Mouse (Mus musculus) MEL (cell line): Measurements from ENCODE around the gene Tnpo1. TPM values are rescaled to one million over a fixed set of nuclear protein-coding genes. Genes with fewer than 3 reads are reported as not detected.
"Not testable (repeated sequence)": the region's sequence is repeated elsewhere in the genome, so short reads cannot be mapped to it uniquely, and the experiment has no call there.

Experiments
- DNase-seq: peaks from one replicate; pipeline ENCODE4 v3.0.0; 2011; ENCODE audit warnings: low read depth, low spot score
- H3K27ac ChIP-seq: 2 replicates; pipeline ENCODE4 v1.5.1; 2012; ENCODE audit warnings: low read depth, mild to moderate bottlenecking, control low read depth, low read length, moderate library complexity; ENCODE audit not compliant: control insufficient read depth
- H3K27me3 ChIP-seq, 2 experiments: fragments of 150-350 bp in 1 of 2; sonication (generic) in 1 of 2; 2 replicates each; pipeline ENCODE4 v1.6.1; 2012; ENCODE audit warnings: low read length in 2 of 2, mild to moderate bottlenecking in 2 of 2, improper control_type of control experiment in 1 of 2, moderate library complexity in 1 of 2; ENCODE audit not compliant: insufficient read depth in 2 of 2, control insufficient read depth in 1 of 2
- H3K36me3 ChIP-seq, 2 experiments: 2 replicates each; pipeline ENCODE4 v1.6.1; 2012 to 2014; ENCODE audit warnings: low read length in 2 of 2, improper control_type of control experiment in 1 of 2, inconsistent platforms in 1 of 2, mild to moderate bottlenecking in 1 of 2; ENCODE audit not compliant: insufficient read depth in 2 of 2, control insufficient read depth in 1 of 2
- H3K4me1 ChIP-seq, 2 experiments: fragments of 150-350 bp in 1 of 2; sonication (generic) in 1 of 2; 2 replicates each; pipeline ENCODE4 v1.6.1; 2012; ENCODE audit warnings: low read length in 2 of 2, improper control_type of control experiment in 1 of 2, mild to moderate bottlenecking in 1 of 2; ENCODE audit not compliant: insufficient read depth in 2 of 2, control insufficient read depth in 1 of 2
- H3K4me3 ChIP-seq, 2 experiments: fragments of 150-350 bp in 1 of 2; sonication (generic) in 1 of 2; 2 replicates each; pipeline ENCODE4 v1.5.1; 2012; ENCODE audit warnings: low read depth in 2 of 2, low read length in 2 of 2, mild to moderate bottlenecking in 2 of 2, moderate library complexity in 2 of 2, control low read depth in 1 of 2, improper control_type of control experiment in 1 of 2; ENCODE audit not compliant: control insufficient read depth in 1 of 2, insufficient read depth in 1 of 2
- H3K79me2 ChIP-seq: 2 replicates; pipeline ENCODE4 v1.6.1; 2012; ENCODE audit warnings: mild to moderate bottlenecking, low read length, moderate library complexity; ENCODE audit not compliant: control insufficient read depth, poor library complexity, insufficient read depth
- H3K9ac ChIP-seq: 2 replicates; pipeline ENCODE4 v1.6.1; 2012; ENCODE audit warnings: low read depth, mild to moderate bottlenecking, control low read depth, low read length, moderate library complexity; ENCODE audit not compliant: control insufficient read depth, poor library complexity, severe bottlenecking
- H3K9me3 ChIP-seq: fragments of 150-350 bp; sonication (generic); replicated peaks from 2 replicates; pipeline ENCODE4 v1.6.1; 2012; ENCODE audit warnings: mild to moderate bottlenecking, low read length, improper control_type of control experiment, moderate library complexity; ENCODE audit not compliant: insufficient read depth
- CTCF ChIP-seq, 3 experiments: IDR thresholded peaks in 2 of 3; conservative IDR thresholded peaks in 1 of 3; 2 replicates each; pipeline ENCODE4 v1.5.1; 2011 to 2012; ENCODE audit warnings: low read length in 3 of 3, low read depth in 2 of 3, mild to moderate bottlenecking in 2 of 3, improper control_type of control experiment in 1 of 3, inconsistent platforms in 1 of 3, mixed read lengths in 1 of 3, moderate library complexity in 1 of 3; ENCODE audit not compliant: control insufficient read depth in 1 of 3, insufficient read depth in 1 of 3, poor library complexity in 1 of 3, severe bottlenecking in 1 of 3
- E2F4 ChIP-seq: IDR thresholded peaks from 2 replicates; pipeline ENCODE4 v1.6.1; 2011; ENCODE audit warnings: low read depth, low read length, improper control_type of control experiment, borderline replicate concordance
- ELF1 ChIP-seq: IDR thresholded peaks from 2 replicates; pipeline ENCODE4 v1.6.1; 2014; ENCODE audit warnings: low read depth, mild to moderate bottlenecking, inconsistent platforms, low read length, improper control_type of control experiment, moderate library complexity
- ETS1 ChIP-seq: IDR thresholded peaks from 2 replicates; pipeline ENCODE4 v1.6.1; 2012; ENCODE audit warnings: low read depth, mild to moderate bottlenecking, inconsistent platforms, low read length, improper control_type of control experiment, moderate library complexity
- GABPA ChIP-seq: IDR thresholded peaks from 2 replicates; pipeline ENCODE4 v1.6.1; 2012; ENCODE audit warnings: low read depth, mild to moderate bottlenecking, inconsistent platforms, low read length, improper control_type of control experiment, moderate library complexity
- GATA1 ChIP-seq: IDR thresholded peaks from 2 replicates; pipeline ENCODE4 v1.6.1; 2011; ENCODE audit warnings: low read depth, low read length, improper control_type of control experiment
- HCFC1 ChIP-seq: IDR thresholded peaks from 2 replicates; pipeline ENCODE4 v1.6.1; 2012; ENCODE audit warnings: low read depth, mild to moderate bottlenecking, inconsistent platforms, low read length, improper control_type of control experiment, moderate library complexity
- JUND ChIP-seq: IDR thresholded peaks from 2 replicates; pipeline ENCODE4 v1.6.1; 2011; ENCODE audit warnings: low read depth, mild to moderate bottlenecking, improper control_type of control experiment, low read length
- KAT2A ChIP-seq: conservative IDR thresholded peaks from 2 replicates; pipeline ENCODE4 v1.6.1; 2012; ENCODE audit warnings: low read depth, low read length, improper control_type of control experiment, inconsistent platforms
- MAX ChIP-seq: IDR thresholded peaks from 2 replicates; pipeline ENCODE4 v1.6.1; 2011; ENCODE audit warnings: low read length, improper control_type of control experiment
- MAZ ChIP-seq: IDR thresholded peaks from 2 replicates; pipeline ENCODE4 v1.6.1; 2012; ENCODE audit warnings: low read depth, mild to moderate bottlenecking, inconsistent platforms, low read length, improper control_type of control experiment
- MEF2A ChIP-seq: IDR thresholded peaks from 2 replicates; pipeline ENCODE4 v1.6.1; 2014; ENCODE audit warnings: low read depth, mild to moderate bottlenecking, inconsistent platforms, low read length, improper control_type of control experiment; ENCODE audit not compliant: poor library complexity, insufficient replicate concordance, severe bottlenecking; ENCODE audit errors: extremely low read depth
- MXI1 ChIP-seq: IDR thresholded peaks from 2 replicates; pipeline ENCODE4 v1.6.1; 2011; ENCODE audit warnings: mild to moderate bottlenecking, low read depth, low read length, improper control_type of control experiment
- MYB ChIP-seq: IDR thresholded peaks from 2 replicates; pipeline ENCODE4 v1.6.1; 2011; ENCODE audit warnings: mild to moderate bottlenecking, low read depth, low read length, improper control_type of control experiment
- MYC ChIP-seq: IDR thresholded peaks from 2 replicates; pipeline ENCODE4 v1.6.1; 2011; ENCODE audit warnings: low read depth, mild to moderate bottlenecking, low read length, improper control_type of control experiment, moderate library complexity
- NELFE ChIP-seq: IDR thresholded peaks from 2 replicates; pipeline ENCODE4 v1.6.1; 2011; ENCODE audit warnings: low read depth, low read length, improper control_type of control experiment
- NRF1 ChIP-seq: IDR thresholded peaks from 2 replicates; pipeline ENCODE4 v1.6.1; 2014; ENCODE audit warnings: low read depth, mild to moderate bottlenecking, inconsistent platforms, low read length, improper control_type of control experiment, moderate library complexity; ENCODE audit not compliant: poor library complexity, insufficient read depth, severe bottlenecking
- POLR2A ChIP-seq, 2 experiments: IDR thresholded peaks; 2 replicates each; pipeline ENCODE4 v1.6.1; 2011 to 2012; ENCODE audit warnings: low read length in 2 of 2, mild to moderate bottlenecking in 2 of 2, control low read depth in 1 of 2, improper control_type of control experiment in 1 of 2, low read depth in 1 of 2, moderate library complexity in 1 of 2; ENCODE audit not compliant: control insufficient read depth in 1 of 2, insufficient read depth in 1 of 2, poor library complexity in 1 of 2
- POLR2AphosphoS2 ChIP-seq: IDR thresholded peaks from 2 replicates; pipeline ENCODE4 v1.6.1; 2011; ENCODE audit warnings: low read length, improper control_type of control experiment
- POLR2AphosphoS5 ChIP-seq: IDR thresholded peaks from 2 replicates; pipeline ENCODE4 v1.6.1; 2012; ENCODE audit warnings: low read depth, borderline replicate concordance, mild to moderate bottlenecking, inconsistent platforms, low read length, moderate library complexity, mixed read lengths
- RAD21 ChIP-seq: IDR thresholded peaks from 2 replicates; pipeline ENCODE4 v1.6.1; 2011; ENCODE audit warnings: mild to moderate bottlenecking, low read depth, low read length, improper control_type of control experiment
- RCOR1 ChIP-seq: IDR thresholded peaks from 2 replicates; pipeline ENCODE4 v1.6.1; 2012; ENCODE audit warnings: low read depth, mild to moderate bottlenecking, inconsistent platforms, low read length, improper control_type of control experiment
- SIN3A ChIP-seq: IDR thresholded peaks from 2 replicates; pipeline ENCODE4 v1.6.1; 2012; ENCODE audit warnings: low read length, improper control_type of control experiment, inconsistent platforms
- TBP ChIP-seq: IDR thresholded peaks from 2 replicates; pipeline ENCODE4 v1.8.0; 2011; ENCODE audit warnings: low read depth, low read length, improper control_type of control experiment
- UBTF ChIP-seq: IDR thresholded peaks from 2 replicates; pipeline ENCODE4 v1.6.1; 2012; ENCODE audit warnings: low read depth, mild to moderate bottlenecking, inconsistent platforms, low read length, improper control_type of control experiment, moderate library complexity, borderline replicate concordance; ENCODE audit not compliant: insufficient read depth
- USF2 ChIP-seq, 2 experiments: IDR thresholded peaks; 2 replicates each; pipeline ENCODE4 v1.6.1; 2011 to 2012; ENCODE audit warnings: improper control_type of control experiment in 2 of 2, low read length in 2 of 2, borderline replicate concordance in 1 of 2, inconsistent platforms in 1 of 2, low read depth in 1 of 2, mild to moderate bottlenecking in 1 of 2; ENCODE audit not compliant: insufficient read depth in 1 of 2
- ZKSCAN1 ChIP-seq: IDR thresholded peaks from 2 replicates; pipeline ENCODE4 v1.6.1; 2012; ENCODE audit warnings: low read depth, mild to moderate bottlenecking, inconsistent platforms, low read length, improper control_type of control experiment, moderate library complexity
- ZNF384 ChIP-seq: IDR thresholded peaks from 2 replicates; pipeline ENCODE4 v1.6.1; 2012; ENCODE audit warnings: low read depth, mild to moderate bottlenecking, inconsistent platforms, low read length, improper control_type of control experiment
- polyA plus RNA-seq, 2 experiments: library from polyadenylated mRNA; stranded (reverse) in 1 of 2; unstranded in 1 of 2; fragments of >175 nt in 1 of 2; fragments of >200 nt in 1 of 2; gene quantifications; 2 replicates each; pipeline versions ENCODE4 v1.2.1 to v1.2.4; 2012; ENCODE audit warnings: low replicate concordance in 2 of 2, low read depth in 1 of 2; ENCODE audit not compliant: insufficient read length in 2 of 2, insufficient read depth in 1 of 2, missing spikeins in 1 of 2
- total RNA-seq: library from RNA; depleted of rRNA; stranded (reverse); fragments of 300-350 nt; gene quantifications from 2 replicates; pipeline ENCODE4 v1.2.3, GENCODE M21; 2012

Tnpo1 gene
- total and polyA plus RNA-seq, 3 experiments, result 48.0 to 123 (median 89.6) TPM

DNA sequence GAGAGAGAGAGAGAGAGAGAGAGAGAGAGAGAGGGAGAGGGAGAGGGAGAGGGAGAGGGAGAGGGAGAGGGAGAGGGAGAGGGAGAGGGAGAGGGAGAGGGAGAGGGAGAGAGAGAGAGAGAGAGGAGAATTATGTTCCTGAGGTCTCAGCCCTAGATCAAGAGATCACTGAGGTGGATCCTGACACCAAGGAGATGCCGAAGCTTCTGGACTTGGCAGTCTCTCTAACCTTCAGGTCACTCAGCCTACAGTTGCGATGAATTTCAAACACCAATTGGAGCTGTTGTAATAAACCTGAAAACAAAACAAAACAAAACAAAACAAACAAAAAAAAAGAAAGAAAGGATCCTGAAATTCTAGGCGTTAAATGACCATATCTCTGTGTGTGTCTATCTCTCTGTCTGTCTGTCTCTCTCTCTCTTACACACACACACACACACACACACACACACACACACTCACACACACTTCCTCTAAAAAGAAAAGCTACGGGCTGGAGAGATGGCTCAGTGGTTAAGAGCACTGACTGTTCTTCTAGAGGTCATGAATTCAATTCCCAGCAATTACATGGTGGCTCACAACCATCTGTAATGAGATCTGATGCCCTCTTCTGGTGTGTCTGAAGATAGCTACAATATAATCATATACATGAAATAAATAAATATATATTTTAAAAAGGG, 109.1 kb downstream of the Tnpo1 start:
- peak; percentile 73 for DNase-seq
- Histone ChIP-seq H3K36me3 (peaks cover 0 to 13% of the 10 kb centered on the region in 2 experiments; a peak in 2 of 4 replicates), H3K79me2 (peaks cover 16% of the 10 kb centered on the region), H3K27ac (peak overlapping the region; percentile 57), H3K9ac (peak overlapping the region; percentile 91), H3K4me3 (peak overlapping the region; percentile 56 to 88)
- not testable (repeated sequence) for H3K27me3 ChIP-seq, H3K9me3 ChIP-seq, H3K4me1 ChIP-seq
- TF ChIP-seq ETS1, result 0 out of 2 replicates have a peak, but pooled peaks have one; percentile 22
- TF ChIP-seq CTCF (IDR thresholded peaks at IDR 0.05 in 2 of 3, conservative IDR thresholded peaks at IDR 0.05 in 1 of 3; ENCODE audit: control insufficient read depth in 1 of 3, insufficient read depth in 1 of 3, low read depth in 2 of 3, low read length in 3 of 3, poor library complexity in 1 of 3, severe bottlenecking in 1 of 3), result peak in 1 of 3 experiments; percentile 6; a peak in 1 of 6 replicates
- TF ChIP-seq SIN3A, result peak; percentile 25; the same call in 1 of the 2 replicates
- TF ChIP-seq TBP, result 0 out of 2 replicates have a peak, but pooled peaks have one; percentile 44

- peak overlapping the region; percentile 57 for H3K27ac ChIP-seq
- DNase-seq, result peak; percentile 52
These were observed 109.6 kb downstream of the Tnpo1 start for GRCm38 (mm10) chr13:98816571-98816970.

DNA sequence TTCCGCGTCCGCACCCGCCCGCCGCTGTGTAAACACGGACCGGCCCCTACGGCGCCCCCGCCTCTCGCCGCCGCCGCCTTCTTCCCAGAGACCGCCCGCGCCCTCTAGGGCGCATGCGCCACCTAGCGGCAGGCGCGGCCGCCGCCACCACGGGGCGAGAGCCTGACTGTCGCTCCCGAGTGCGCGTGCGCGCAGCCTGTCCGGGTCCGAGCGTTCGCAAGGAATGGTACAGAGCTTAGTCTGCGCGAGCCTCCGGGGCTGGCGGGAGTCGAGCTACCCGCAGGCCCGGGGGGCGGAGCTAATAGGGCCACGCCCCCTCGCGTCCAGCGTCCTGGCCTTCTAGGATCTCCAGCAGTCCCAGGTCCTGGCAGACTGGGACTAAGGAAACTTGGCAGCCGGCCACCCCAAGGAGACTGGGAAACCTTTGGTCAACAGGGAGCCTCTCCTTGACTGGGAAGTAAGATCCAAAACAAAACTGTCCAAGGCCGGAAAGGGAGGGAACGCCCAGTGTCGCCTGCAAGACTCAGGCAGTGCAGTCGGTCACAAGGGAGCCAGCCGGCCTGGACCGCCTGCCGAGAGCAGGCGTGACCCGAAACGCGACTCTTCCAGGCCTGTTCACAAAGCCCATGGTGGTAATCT, 110.9 kb downstream of the Tnpo1 start, which contains the start of gene Fcho2:
Gene Fcho2, minus strand, starts transcription at position 303 of the 639 bp plus-strand sequence.
- peak within 1 kb of the TSS; percentile 83 to 88 for H3K4me3 ChIP-seq
- H3K27me3 ChIP-seq, result no peaks in the 10 kb centered on the region
- peak; percentile 97 for DNase-seq
- peaks cover 8% of the 10 kb centered on the region in 2 experiments for H3K4me1 ChIP-seq
- no peaks in the 10 kb centered on the region for H3K9me3 ChIP-seq
- peaks cover 0 to 17% of the 10 kb centered on the region in 2 experiments; a peak in 2 of 4 replicates for H3K36me3 ChIP-seq
- H3K27ac ChIP-seq, result peak within 1 kb of the TSS; percentile 85
- peak within 1 kb of the TSS; percentile 91 for H3K9ac ChIP-seq
- peaks cover 20% of the 10 kb centered on the region for H3K79me2 ChIP-seq
- TF ChIP-seq MAX, result no peak
- TF ChIP-seq ZKSCAN1, result no peak
- no peak for TF ChIP-seq USF2 (IDR thresholded peaks at IDR 0.05; ENCODE audit: borderline replicate concordance in 1 of 2, insufficient read depth in 1 of 2, low read depth in 1 of 2, low read length in 2 of 2)
- no peak for TF ChIP-seq RCOR1
- no peak for TF ChIP-seq MYB
- no peak for TF ChIP-seq MEF2A
- 0 out of 2 replicates have a peak, but pooled peaks have one; percentile 1 for TF ChIP-seq TBP
- no peak for TF ChIP-seq MYC
- no peak for TF ChIP-seq GATA1
- peak; percentile 39 for TF ChIP-seq RAD21
- TF ChIP-seq NRF1, result peak; percentile 85
- no peak for TF ChIP-seq POLR2AphosphoS5
- no peak for TF ChIP-seq E2F4
- peak; percentile 59 for TF ChIP-seq NELFE

More at GRCm38 (mm10) chr13:98816571-98816970, 109.6 kb downstream of the Tnpo1 start:
- no peaks in the 10 kb centered on the region for H3K27me3 ChIP-seq
- TF ChIP-seq UBTF, result no peak
- no peak for TF ChIP-seq POLR2AphosphoS2
- TF ChIP-seq ZNF384, result no peak
- TF ChIP-seq ZKSCAN1, result no peak
- TF ChIP-seq HCFC1, result no peak
- no peak for TF ChIP-seq ELF1
- TF ChIP-seq MXI1, result peak; percentile 1; the same call in 1 of the 2 replicates
- no peak; the same call in 1 of the 2 replicates for TF ChIP-seq SIN3A
- TF ChIP-seq MYC, result no peak
- no peak for TF ChIP-seq MAZ
- TF ChIP-seq KAT2A, result no peak
- TF ChIP-seq GABPA, result no peak
- peak; percentile 69; the same call in 1 of the 2 replicates for TF ChIP-seq JUND
- no peak for TF ChIP-seq POLR2A (IDR thresholded peaks at IDR 0.05; ENCODE audit: control insufficient read depth in 1 of 2, insufficient read depth in 1 of 2, low read depth in 1 of 2, low read length in 2 of 2, poor library complexity in 1 of 2)
- TF ChIP-seq, all 39 proteins: peak for 2
- Histone ChIP-seq H3K4me3 (peak overlapping the region; percentile 56 to 88), H3K36me3 (peaks cover 0 to 13% of the 10 kb centered on the region in 2 experiments; a peak in 2 of 4 replicates), H3K9ac (peak overlapping the region; percentile 91), H3K9me3 (no peaks in the 10 kb centered on the region), H3K4me1 (peaks cover 3 to 8% of the 10 kb centered on the region in 2 experiments), H3K79me2 (peaks cover 16% of the 10 kb centered on the region)
